9 mouse cellular contexts compared by ENCODE assay signal in genomic region chr1:84449566-84450278, GRCm38 (mm10).
DNase-seq lines count a peak whose midpoint lies in the region.
"Had no signal": no experiment of that assay in that cellular context is flagged by ENCODE, and none has a peak within 500 bp of the region (broad histone marks: within the 10 kb centered on the region; RNA-seq: fewer than 3 reads in every experiment).

No protein-coding gene starts in this region.

- intact Hi-C loops in left cerebral cortex, postnatal 14 days (cut with DNase I), result no loop called here

- peak; percentile 17 to 28 for DNase-seq in cerebellum, postnatal 14 days
- no peak for DNase-seq in cerebellum, adult 9-11 months
- DNase-seq in lung, postnatal 25 days (ENCODE audit: low spot score), result peak; percentile 31
- DNase-seq in lung, postnatal 10 days, result no peak
- peak; percentile 27 for DNase-seq in R1 (ENCODE audit: low read depth, low spot score)
- DNase-seq in heart, adult 9 months (ENCODE audit: low spot score in 2 of 2), result peak; percentile 45 to 72
- DNase-seq in neural tube, embryonic 10.5 days (ENCODE audit: extremely low spot score, low spot score), result no peak
- DNase-seq in left cerebral cortex, postnatal 14 days (ENCODE audit: low spot score in 2 of 2), result no peak
- DNase-seq: cerebellum, postnatal 36 days had no signal

Comparison
In these comparisons a context has a peak if more than half of its experiments do, and no peak if none do; other contexts are left out.
1. DNase-seq: peak in cerebellum, postnatal 14 days (2 of 2), lung, postnatal 25 days (single experiment), R1 (single experiment) and heart, adult 9 months (2 of 2); none in cerebellum, adult 9-11 months (single experiment), lung, postnatal 10 days (single experiment), neural tube, embryonic 10.5 days (single experiment) and left cerebral cortex, postnatal 14 days (0 of 2).